21 mouse cellular contexts compared by ENCODE assay signal in the genomic region with DNA sequence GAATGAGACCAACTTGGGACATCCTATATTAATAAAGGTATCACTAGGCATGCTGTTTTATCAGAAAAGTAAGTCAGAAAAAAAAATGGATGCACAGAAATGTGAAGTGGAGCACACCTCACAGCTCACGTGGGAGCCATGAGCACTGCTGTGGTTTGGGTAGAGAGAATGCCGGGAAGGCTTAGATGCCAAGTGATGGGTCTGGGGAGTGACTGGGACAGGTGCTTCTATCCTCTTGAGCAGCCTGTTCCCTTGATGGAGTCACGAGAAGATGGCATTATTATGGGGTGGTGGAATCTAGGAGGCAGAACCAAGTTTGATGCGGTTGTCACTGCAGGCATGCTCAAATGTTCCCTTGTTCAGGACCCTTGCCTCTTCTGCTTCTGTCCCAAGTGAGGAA. TPM values are rescaled to one million over a fixed set of nuclear protein-coding genes. Genes with fewer than 3 reads are reported as not detected.
DNase-seq lines count a peak whose midpoint lies in the region; TF ChIP-seq lines count a peak whose summit lies in the region.
"Had no signal": no experiment of that assay in that cellular context is flagged by ENCODE, and none has a peak within 500 bp of the region (broad histone marks: within the 10 kb centered on the region; RNA-seq: fewer than 3 reads in every experiment).

No protein-coding gene starts in this region.

- no peak for DNase-seq in thymus, adult 18-20 months
- DNase-seq in layer of hippocampus, adult 18-20 months (ENCODE audit: low spot score in 2 of 2): no peak
- DNase-seq: adrenal gland, adult 2 months; adrenal gland, adult 8-10 months; adrenal gland, postnatal 10 days; adrenal gland, postnatal 14 days; adrenal gland, postnatal 25 days; adrenal gland, postnatal 36 days; B cell, adult 2 months; cerebellum, adult 11 months; cerebellum, adult 11-12 months; cerebellum, adult 18-20 months; cerebellum, adult 2 months had no signal

- H3K27me3 ChIP-seq in C2C12 (ENCODE audit: control insufficient read depth, insufficient read depth, insufficient read length): no peaks in the 10 kb centered on the region
- H3K27me3 ChIP-seq in myocyte (ENCODE audit: control insufficient read depth, insufficient read depth, insufficient read length): no peaks in the 10 kb centered on the region
- H3K27me3 ChIP-seq: CH12.LX, Patski had no signal

- H3K79me2 ChIP-seq in C2C12 (ENCODE audit: control insufficient read depth, insufficient read depth): no peaks in the 10 kb centered on the region
- no peaks in the 10 kb centered on the region for H3K79me2 ChIP-seq in myocyte (ENCODE audit: control insufficient read depth, insufficient read depth)

- TF ChIP-seq POLR2A in myocyte (IDR thresholded peaks at IDR 0.05; ENCODE audit: insufficient read length, low read depth): no peak

- no peak overlapping the region for H3K4me3 ChIP-seq in C2C12 (ENCODE audit: insufficient read depth, poor library complexity, severe bottlenecking)
- no peak overlapping the region for H3K4me3 ChIP-seq in myocyte

- H3K79me3 ChIP-seq in C2C12 (ENCODE audit: low read depth): no peaks in the 10 kb centered on the region

- no peak for TF ChIP-seq CTCF in C2C12 (IDR thresholded peaks at IDR 0.05; ENCODE audit: control insufficient read depth, insufficient read depth, insufficient read length)

- no peak overlapping the region for H3K4me2 ChIP-seq in myocyte (ENCODE audit: low read depth)

- H3K36me3 ChIP-seq in C2C12 (ENCODE audit: control insufficient read depth, insufficient read depth): peaks cover 58% of the 10 kb centered on the region
- H3K36me3 ChIP-seq in myocyte (ENCODE audit: control insufficient read depth, insufficient read depth): peaks cover 14% of the 10 kb centered on the region
- H3K36me3 ChIP-seq: G1E had no signal

- H3ac ChIP-seq in C2C12 (ENCODE audit: control insufficient read depth, insufficient read length, low read depth): no peak overlapping the region
- no peak overlapping the region for H3ac ChIP-seq in myocyte (ENCODE audit: control insufficient read depth, insufficient read length)

TF ChIP-seq in C2C12, 6 proteins besides CTCF, POLR2A, EP300 and RAD21:
- TF ChIP-seq MYOD1 (IDR thresholded peaks at IDR 0.05; ENCODE audit: control insufficient read depth, insufficient read length, low read depth) (peak; percentile 34), FOSL1 (IDR thresholded peaks at IDR 0.05; ENCODE audit: insufficient read depth, low read length, poor library complexity, severe bottlenecking) (no peak), USF1 (IDR thresholded peaks at IDR 0.05; ENCODE audit: low read depth) (no peak), MAX (IDR thresholded peaks at IDR 0.05) (no peak)

TF ChIP-seq in myocyte, 11 proteins besides CTCF, POLR2A, EP300 and RAD21:
- no peak for TF ChIP-seq USF1 (IDR thresholded peaks at IDR 0.05; ENCODE audit: low read depth)
- no peak for TF ChIP-seq MYOG (IDR thresholded peaks at IDR 0.05; ENCODE audit: control insufficient read depth in 1 of 3, insufficient read depth in 1 of 3, insufficient read length in 2 of 3, low read depth in 2 of 3)
- no peak for TF ChIP-seq SRF (IDR thresholded peaks at IDR 0.05; ENCODE audit: control insufficient read depth, insufficient read length, low read depth)
- no peak for TF ChIP-seq TCF3 (IDR thresholded peaks at IDR 0.05; ENCODE audit: insufficient read length, low read depth)
- no peak for TF ChIP-seq CEBPB (IDR thresholded peaks at IDR 0.05; ENCODE audit: insufficient read depth, poor library complexity, severe bottlenecking)
- no peak for TF ChIP-seq TCF12 (IDR thresholded peaks at IDR 0.05; ENCODE audit: insufficient read depth, poor library complexity, severe bottlenecking)
- peak in 2 of 3 experiments; percentile 74 to 77 for TF ChIP-seq MYOD1 (IDR thresholded peaks at IDR 0.05; ENCODE audit: control insufficient read depth in 1 of 3, insufficient read length in 2 of 3, low read depth in 2 of 3)

RNA-seq across cellular contexts. Expression of a gene that starts 19.7 kb away (rescaled TPM):
- 0.05 TPM for polyA plus RNA-seq in C2C12 (2012; fragmentation: generic; extraction: Trizol)
- 0.04 TPM for polyA plus RNA-seq in myocyte (2012; fragmentation: generic; extraction: Trizol)
- total RNA-seq in layer of hippocampus, adult 18-20 months (2021): not detected
- total RNA-seq: CH12.LX had no signal
- polyA plus RNA-seq: activated CD4-positive, CD25-positive, alpha-beta regulatory T cell, adult 4 months; brain, embryonic 14.5 days; CD4-positive, CD25-positive, alpha-beta regulatory T cell, adult 4 months; G1E; Patski had no signal
